Mouse (Mus musculus): ENCODE results near the gene Metrnl. TPM values are rescaled to one million over a fixed set of nuclear protein-coding genes. Genes with fewer than 3 reads are reported as not detected.

Metrnl gene
- polyA plus RNA-seq, 1 experiment from 2014 or later = 4.7 TPM

DNA sequence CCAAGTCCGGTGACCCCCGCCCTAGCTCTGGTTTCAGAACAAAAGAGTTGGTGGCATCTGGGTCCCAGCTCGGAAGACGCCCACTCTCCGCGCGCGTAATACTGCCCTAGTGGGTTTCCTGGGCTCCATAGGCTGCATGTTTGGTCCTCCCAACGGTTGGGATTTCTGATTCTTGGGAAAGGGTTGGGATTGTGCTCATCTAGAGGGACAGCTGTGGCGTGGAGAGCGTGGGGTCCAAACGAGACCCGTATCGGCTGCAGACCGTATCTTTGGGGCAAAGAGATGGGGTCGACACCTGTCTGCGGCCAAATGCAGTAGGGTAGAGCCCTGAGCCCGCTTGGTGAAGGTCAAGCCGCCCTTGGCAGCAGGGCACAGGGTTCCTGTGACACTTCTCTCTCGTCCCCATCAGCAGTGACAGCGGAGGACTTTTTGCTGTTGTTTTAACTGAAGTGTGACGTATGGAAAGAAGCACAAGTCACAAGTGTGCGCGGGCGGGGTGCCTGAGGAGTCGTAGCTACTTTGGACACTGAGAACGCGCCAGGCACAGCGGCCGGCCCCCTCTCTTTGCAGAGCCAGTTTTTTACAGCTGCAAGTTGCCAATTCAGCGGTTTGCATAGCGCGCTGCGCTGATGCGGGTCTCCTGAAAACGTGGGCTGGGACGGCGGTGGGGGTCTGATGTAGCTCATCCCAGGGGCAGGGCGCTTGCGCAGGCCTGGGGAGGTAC lies 1.7 kb downstream of the Metrnl start:
- Histone ChIP-seq H3K36me3 (replicated peaks; ENCODE audit: insufficient read depth, low read length) (no peaks in the 10 kb centered on the region), H3K9me3 (ENCODE audit: low read length) (no peaks in the 10 kb centered on the region), H3K4me3 (ENCODE audit: low read depth, low read length) (peak overlapping the region; percentile 70), H3K9ac (replicated peaks) (peak overlapping the region; percentile 69), H3K27ac (ENCODE audit: low read depth) (peak overlapping the region; percentile 74), H3K27me3 (ENCODE audit: insufficient read depth, low read length) (peaks cover 16% of the 10 kb centered on the region; the same call in 1 of the 2 replicates), H3K4me2 (ENCODE audit: low read depth, low read length) (peak overlapping the region; percentile 97), H3K4me1 (ENCODE audit: insufficient read depth) (peaks cover 34% of the 10 kb centered on the region)
- peak; percentile 6; the same call in 1 of the 2 replicates for ATAC-seq
- TF ChIP-seq EP300 (IDR thresholded peaks at IDR 0.05; ENCODE audit: low read depth) (no peak), CTCF (IDR thresholded peaks at IDR 0.05; ENCODE audit: low read depth) (no peak)
- WGBS (ENCODE audit: insufficient replicate concordance) = under 1% methylated on average over 40 of the region's 40 CpGs
- DNase-seq = peak; percentile 49

DNA sequence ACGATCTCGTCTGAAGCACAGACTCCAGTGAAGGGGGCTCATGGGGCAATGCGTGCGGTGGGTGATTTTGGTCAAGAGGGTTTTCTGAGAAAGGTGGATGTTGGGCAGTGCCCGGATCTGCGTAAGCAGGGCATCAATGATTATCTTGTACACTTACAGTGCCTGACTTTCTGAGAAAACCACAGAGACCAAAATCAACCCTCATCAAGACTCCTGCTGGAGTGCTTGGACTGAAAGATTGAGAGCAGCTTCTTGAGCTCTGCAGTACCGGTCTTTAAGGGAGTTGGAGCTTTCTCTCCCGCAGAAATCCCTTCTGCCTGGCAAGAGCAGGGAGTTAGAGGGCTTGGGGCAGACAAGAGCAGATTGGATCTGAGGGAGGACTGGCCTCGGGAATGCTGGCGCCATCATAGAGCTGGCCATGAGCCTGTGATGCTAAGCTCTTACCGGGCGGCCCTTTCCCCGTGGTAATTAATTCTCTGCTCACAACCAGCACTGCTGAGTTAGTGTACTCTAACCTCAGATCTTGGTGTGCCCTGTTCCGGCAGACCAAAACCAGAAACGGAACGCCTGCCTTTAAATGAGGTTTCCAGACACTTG lies 2.4 kb downstream of the Metrnl start:
- Histone ChIP-seq H3K4me2 (ENCODE audit: low read depth, low read length) (peak overlapping the region; percentile 97), H3K27ac (ENCODE audit: low read depth) (no peak overlapping the region), H3K9ac (replicated peaks) (peak overlapping the region; percentile 69; the same call in 1 of the 2 replicates), H3K4me3 (ENCODE audit: low read depth, low read length) (peak overlapping the region; percentile 70), H3K9me3 (ENCODE audit: low read length) (no peaks in the 10 kb centered on the region), H3K36me3 (replicated peaks; ENCODE audit: insufficient read depth, low read length) (no peaks in the 10 kb centered on the region), H3K4me1 (ENCODE audit: insufficient read depth) (peaks cover 30% of the 10 kb centered on the region), H3K27me3 (ENCODE audit: insufficient read depth, low read length) (peaks cover 16% of the 10 kb centered on the region; the same call in 1 of the 2 replicates)
- WGBS (ENCODE audit: insufficient replicate concordance) = 19% methylated on average over 16 of the region's 16 CpGs
- no peak for DNase-seq
- no peak for TF ChIP-seq EP300 (IDR thresholded peaks at IDR 0.05; ENCODE audit: low read depth)
- ATAC-seq = no peak

DNA sequence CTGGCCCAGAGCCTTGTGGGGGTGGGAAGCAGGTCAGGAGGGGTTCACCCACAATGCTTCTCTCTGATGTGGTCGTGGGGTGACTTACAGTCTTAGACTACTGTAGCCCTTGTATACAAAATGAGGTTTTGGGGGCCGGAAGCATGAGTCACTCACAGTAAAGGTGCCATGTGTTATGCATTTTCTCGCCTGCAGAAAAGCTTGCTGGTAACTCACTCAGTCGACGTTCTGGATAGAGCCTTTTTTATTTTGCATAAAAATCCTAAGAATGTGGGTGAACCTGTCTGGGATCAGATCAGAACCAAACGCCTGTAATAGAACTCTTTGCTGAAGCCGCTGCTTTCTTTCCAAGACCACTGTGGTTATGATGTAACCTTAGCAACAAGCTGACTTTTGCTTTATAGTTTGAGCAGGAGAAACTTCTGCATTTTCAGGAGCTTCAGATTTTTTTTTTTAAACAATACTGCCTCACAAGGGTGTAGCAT lies 5.2 kb downstream of the Metrnl start:
- H3K9me3 ChIP-seq (ENCODE audit: low read length) = no peaks in the 10 kb centered on the region
- H3K4me3 ChIP-seq (ENCODE audit: low read depth, low read length) = no peak overlapping the region
- H3K4me2 ChIP-seq (ENCODE audit: low read depth, low read length) = no peak overlapping the region
- ATAC-seq = no peak
- TF ChIP-seq EP300 (IDR thresholded peaks at IDR 0.05; ENCODE audit: low read depth) (no peak), CTCF (IDR thresholded peaks at IDR 0.05; ENCODE audit: low read depth) (no peak)
- H3K4me1 ChIP-seq (ENCODE audit: insufficient read depth) = peaks cover 30% of the 10 kb centered on the region
- DNase-seq = no peak
- WGBS (ENCODE audit: insufficient replicate concordance) = 20% methylated on average over 7 of the region's 7 CpGs
- no peak overlapping the region for H3K9ac ChIP-seq (replicated peaks)
- H3K27me3 ChIP-seq (ENCODE audit: insufficient read depth, low read length) = peaks cover 16% of the 10 kb centered on the region; the same call in 1 of the 2 replicates
- H3K27ac ChIP-seq (ENCODE audit: low read depth) = no peak overlapping the region
- H3K36me3 ChIP-seq (replicated peaks; ENCODE audit: insufficient read depth, low read length) = no peaks in the 10 kb centered on the region

DNA sequence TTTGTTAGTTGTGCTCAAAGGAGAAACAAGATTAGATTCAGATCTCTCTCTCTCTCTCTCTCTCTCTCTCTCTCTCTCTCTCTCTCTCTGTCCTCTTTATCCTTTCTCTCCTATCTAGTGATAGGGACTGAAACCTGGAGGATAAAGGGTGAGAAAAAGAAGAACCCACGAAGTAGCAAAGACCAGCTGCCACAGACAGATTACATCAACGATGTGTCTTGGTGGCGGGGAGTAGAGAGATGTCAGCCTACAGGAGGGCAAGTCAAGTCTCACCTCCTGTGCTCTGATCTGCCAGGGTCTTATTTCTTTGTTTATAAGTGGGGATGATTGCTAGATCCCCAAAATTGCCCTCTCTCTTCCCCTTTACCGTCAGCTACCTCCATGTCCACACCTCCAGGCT lies 7.9 kb downstream of the Metrnl start:
- H3K36me3 ChIP-seq (replicated peaks; ENCODE audit: insufficient read depth, low read length) = no peaks in the 10 kb centered on the region
- no peaks in the 10 kb centered on the region for H3K27me3 ChIP-seq (ENCODE audit: insufficient read depth, low read length)
- H3K9ac ChIP-seq (replicated peaks) = no peak overlapping the region
- DNase-seq (no peak), ATAC-seq (no peak)
- no peak overlapping the region for H3K27ac ChIP-seq (ENCODE audit: low read depth)
- H3K4me1 ChIP-seq (ENCODE audit: insufficient read depth) = peaks cover 9% of the 10 kb centered on the region
- TF ChIP-seq EP300 (IDR thresholded peaks at IDR 0.05; ENCODE audit: low read depth) (no peak), CTCF (IDR thresholded peaks at IDR 0.05; ENCODE audit: low read depth) (no peak)
- H3K9me3 ChIP-seq (ENCODE audit: low read length) = no peaks in the 10 kb centered on the region
- 56% methylated on average over 4 of the region's 4 CpGs for WGBS (ENCODE audit: insufficient replicate concordance)
- no peak overlapping the region for H3K4me3 ChIP-seq (ENCODE audit: low read depth, low read length)
- H3K4me2 ChIP-seq (ENCODE audit: low read depth, low read length) = no peak overlapping the region

DNA sequence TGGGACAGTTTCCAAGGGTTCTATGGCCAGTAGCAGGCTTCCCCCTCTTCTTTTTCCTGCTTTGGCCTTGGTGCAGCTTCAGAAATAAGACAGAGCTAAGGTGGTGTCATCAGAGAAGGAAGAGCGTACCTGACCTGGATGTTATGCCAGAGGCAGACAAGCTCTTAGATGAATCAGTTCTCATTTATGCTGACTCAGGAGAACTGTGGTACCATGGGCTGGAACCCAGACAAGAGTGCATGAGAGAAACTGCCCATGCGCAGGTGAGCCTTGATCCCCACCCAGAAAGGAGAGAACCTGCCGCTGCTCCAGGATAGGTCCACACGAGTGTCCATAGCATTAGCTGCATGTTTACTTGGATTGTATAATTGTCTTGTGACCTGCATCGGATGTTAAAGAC lies 8.9 kb downstream of the Metrnl start:
- Histone ChIP-seq H3K27me3 (ENCODE audit: insufficient read depth, low read length) (no peaks in the 10 kb centered on the region), H3K36me3 (replicated peaks; ENCODE audit: insufficient read depth, low read length) (no peaks in the 10 kb centered on the region), H3K27ac (ENCODE audit: low read depth) (no peak overlapping the region), H3K4me3 (ENCODE audit: low read depth, low read length) (no peak overlapping the region), H3K4me1 (ENCODE audit: insufficient read depth) (peaks cover 4% of the 10 kb centered on the region), H3K9me3 (ENCODE audit: low read length) (no peaks in the 10 kb centered on the region), H3K4me2 (ENCODE audit: low read depth, low read length) (no peak overlapping the region), H3K9ac (replicated peaks) (no peak overlapping the region)
- TF ChIP-seq EP300 (IDR thresholded peaks at IDR 0.05; ENCODE audit: low read depth) (no peak), CTCF (IDR thresholded peaks at IDR 0.05; ENCODE audit: low read depth) (no peak)
- DNase-seq (no peak), ATAC-seq (no peak)
- WGBS (ENCODE audit: insufficient replicate concordance) = 85% methylated on average over 5 of the region's 5 CpGs

DNA sequence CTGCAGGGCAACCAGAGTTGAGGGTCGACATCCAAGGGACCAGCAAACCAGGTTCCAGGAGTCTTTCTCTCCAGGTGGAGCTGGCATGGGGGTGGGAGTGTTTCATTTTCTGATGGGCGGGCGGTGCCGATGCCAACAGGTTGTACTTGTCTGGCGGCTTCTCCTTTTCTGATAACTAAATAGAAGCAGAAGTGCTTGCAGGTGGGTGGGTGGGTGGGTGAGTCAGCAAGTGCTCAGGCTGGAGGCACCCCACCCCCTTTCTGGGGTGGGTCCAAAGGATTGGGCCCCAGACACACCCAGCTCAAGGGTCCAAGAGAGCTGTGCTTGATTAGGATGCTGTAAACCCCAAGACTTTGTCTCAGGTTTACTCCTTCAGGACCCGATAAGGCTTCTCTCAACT lies 11.6 kb downstream of the Metrnl start:
- H3K27me3 ChIP-seq (ENCODE audit: insufficient read depth, low read length) = no peaks in the 10 kb centered on the region
- no peak overlapping the region for H3K27ac ChIP-seq (ENCODE audit: low read depth)
- no peak overlapping the region for H3K4me3 ChIP-seq (ENCODE audit: low read depth, low read length)
- no peak overlapping the region for H3K9ac ChIP-seq (replicated peaks)
- no peak for DNase-seq
- H3K4me2 ChIP-seq (ENCODE audit: low read depth, low read length) = no peak overlapping the region
- TF ChIP-seq EP300 (IDR thresholded peaks at IDR 0.05; ENCODE audit: low read depth) (no peak), CTCF (IDR thresholded peaks at IDR 0.05; ENCODE audit: low read depth) (no peak)
- no peaks in the 10 kb centered on the region for H3K9me3 ChIP-seq (ENCODE audit: low read length)
- 79% methylated on average over 6 of the region's 6 CpGs for WGBS (ENCODE audit: insufficient replicate concordance)
- H3K4me1 ChIP-seq (ENCODE audit: insufficient read depth) = no peaks in the 10 kb centered on the region
- H3K36me3 ChIP-seq (replicated peaks; ENCODE audit: insufficient read depth, low read length) = peaks cover 2% of the 10 kb centered on the region; the same call in 1 of the 2 replicates
- no peak for ATAC-seq

All from liver, postnatal 0 days (tissue).